Comparison of ENCODE assay signal across 32 mouse cellular contexts in genomic region chr16:22292394-22292793, GRCm38 (mm10).
"Had no signal": no experiment of that assay in that cellular context is flagged by ENCODE, and none has a peak within 500 bp of the region (broad histone marks: within the 10 kb centered on the region; RNA-seq: fewer than 3 reads in every experiment).

No protein-coding gene starts in this region.

- H3K4me3 ChIP-seq: heart, embryonic 10.5 days; heart, embryonic 12.5 days; heart, embryonic 13.5 days; heart, embryonic 15.5 days; hindbrain, embryonic 10.5 days; hindbrain, embryonic 12.5 days; hindbrain, embryonic 13.5 days; hindbrain, embryonic 15.5 days; intestine, embryonic 15.5 days; kidney, embryonic 15.5 days had no signal

- ATAC-seq: hindbrain, embryonic 16.5 days; hindbrain, postnatal 0 days; inflammation-experienced regulatory T-cells, adult 6 months; intestine, embryonic 15.5 days; intestine, embryonic 16.5 days; intestine, postnatal 0 days had no signal

- H3K36me3 ChIP-seq: heart, embryonic 10.5 days; heart, embryonic 12.5 days; heart, embryonic 13.5 days; heart, embryonic 15.5 days; hindbrain, embryonic 10.5 days; hindbrain, embryonic 12.5 days; hindbrain, embryonic 13.5 days; hindbrain, embryonic 15.5 days; intestine, embryonic 15.5 days; kidney, embryonic 15.5 days had no signal

- DNase-seq: heart, postnatal 10 days; heart, postnatal 14 days; heart, postnatal 36 days; heart, postnatal 4 days; kidney, adult 11 months; kidney, adult 18-20 months; kidney, adult 2 months; kidney, adult 8-10 months; kidney, adult 9 months; kidney, postnatal 10 days; kidney, postnatal 14 days; kidney, postnatal 25 days; kidney, postnatal 36 days; kidney, postnatal 4 days; layer of hippocampus, adult 9-11 months had no signal

- H3K27me3 ChIP-seq: heart, embryonic 12.5 days; heart, embryonic 13.5 days; heart, embryonic 15.5 days; hindbrain, embryonic 12.5 days; hindbrain, embryonic 13.5 days; hindbrain, embryonic 15.5 days; intestine, embryonic 15.5 days; kidney, embryonic 15.5 days had no signal

- H3K27ac ChIP-seq: heart, embryonic 10.5 days; heart, embryonic 13.5 days; heart, embryonic 15.5 days; hindbrain, embryonic 10.5 days; hindbrain, embryonic 12.5 days; hindbrain, embryonic 13.5 days; hindbrain, embryonic 14.5 days; hindbrain, embryonic 15.5 days; hindbrain, postnatal 0 days; intestine, embryonic 15.5 days; kidney, embryonic 15.5 days; kidney, postnatal 0 days had no signal

- H3K4me1 ChIP-seq: heart, embryonic 10.5 days; heart, embryonic 12.5 days; heart, embryonic 13.5 days; heart, embryonic 15.5 days; hindbrain, embryonic 10.5 days; hindbrain, embryonic 12.5 days; hindbrain, embryonic 13.5 days; hindbrain, embryonic 15.5 days; intestine, embryonic 15.5 days; kidney, embryonic 15.5 days had no signal

- H3K9ac ChIP-seq: heart, embryonic 12.5 days; heart, embryonic 13.5 days; heart, embryonic 15.5 days; hindbrain, embryonic 12.5 days; hindbrain, embryonic 13.5 days; hindbrain, embryonic 14.5 days; hindbrain, embryonic 15.5 days; intestine, embryonic 15.5 days; kidney, embryonic 15.5 days had no signal
